Mouse (Mus musculus) lung, postnatal 14 days (tissue): ENCODE measurements at regions not wholly inside any gene's neighbourhood (a gene's known extent, or its start where the extent isn't known, plus 50 kb on each side); places are given as distances from the start of the nearest gene placed in this dataset.

ENCODE experiments used
- DNase-seq: peaks from one replicate; pipeline ENCODE4 v3.0.0; 2021

DNA sequence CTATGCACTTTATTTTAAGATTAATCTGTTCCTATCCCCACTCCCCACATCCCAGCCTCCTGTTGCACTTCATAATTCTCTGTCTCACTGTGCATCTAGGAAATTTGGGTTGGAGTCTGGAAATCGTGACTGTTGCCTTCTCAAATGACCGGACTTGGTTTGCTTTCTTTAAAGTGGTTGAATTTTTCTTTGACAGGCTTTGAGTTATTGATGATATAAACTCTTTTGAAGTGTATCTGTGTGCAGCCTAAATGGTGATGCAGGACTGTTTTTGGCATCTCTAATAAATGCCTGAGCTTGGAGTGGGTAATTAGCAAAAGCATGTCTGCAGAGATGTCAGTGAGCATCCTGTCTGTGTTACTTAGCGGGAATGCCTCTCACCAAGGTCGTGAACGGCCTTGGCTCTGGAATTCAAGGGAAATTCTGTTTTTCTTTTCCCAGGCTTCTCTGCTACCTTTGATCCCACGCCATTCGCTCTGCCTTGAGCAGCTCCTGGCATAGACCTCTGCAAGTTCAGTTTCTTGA, 292.8 kb upstream of the Igfbp3 start:
- no peak for DNase-seq

DNA sequence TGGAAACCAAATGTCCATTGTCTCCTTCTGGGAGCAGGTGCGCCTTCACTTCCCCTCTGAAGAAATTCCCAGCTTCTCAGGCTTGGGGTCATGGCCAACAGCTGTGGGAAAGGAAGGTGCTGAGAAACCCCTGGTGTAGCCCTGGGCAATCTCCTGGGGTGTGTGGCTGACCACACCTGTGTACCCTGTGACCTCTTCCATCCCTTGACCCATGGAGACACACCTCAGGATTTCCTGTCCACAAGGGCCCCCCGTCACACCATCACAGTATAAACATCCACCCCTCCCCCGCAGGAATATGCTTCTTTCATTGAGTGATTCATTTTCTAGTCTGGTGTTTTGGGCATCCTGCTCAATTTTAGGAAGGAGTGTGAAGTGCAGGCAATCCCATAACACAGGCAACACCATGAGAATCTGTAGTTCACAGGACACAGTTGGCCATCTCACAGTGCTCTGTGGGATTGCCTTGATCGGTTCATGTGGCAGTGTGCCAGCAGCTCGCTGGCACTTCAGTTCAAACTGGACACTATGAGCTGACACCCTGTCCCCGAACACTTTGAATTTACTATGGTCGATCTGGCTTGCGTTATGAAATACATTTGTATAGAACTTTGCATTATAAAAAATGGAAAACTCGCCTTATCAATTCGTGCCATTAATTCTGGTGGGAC, 291.1 kb upstream of the Igfbp3 start:
- no peak for DNase-seq

DNA sequence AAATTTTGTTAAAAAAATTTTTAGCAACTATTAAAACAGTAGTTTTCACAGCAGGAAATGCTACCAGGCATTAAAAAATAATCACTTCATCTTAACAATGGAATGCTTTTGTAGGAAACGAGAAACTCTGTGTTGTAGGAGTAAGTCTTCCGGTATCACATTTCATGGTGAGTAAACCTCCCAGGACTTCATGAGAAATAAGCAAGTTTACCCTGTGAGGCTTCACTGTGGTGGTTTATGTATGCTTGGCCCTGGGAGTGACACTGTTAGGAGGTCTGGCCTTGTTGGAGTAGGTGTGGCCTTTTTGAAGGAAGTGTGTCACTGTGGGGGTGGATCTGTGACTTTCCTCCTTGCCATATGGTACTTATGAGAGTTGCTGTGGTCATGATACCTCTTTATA, 289.0 kb upstream of the Igfbp3 start:
- DNase-seq, result no peak

DNA sequence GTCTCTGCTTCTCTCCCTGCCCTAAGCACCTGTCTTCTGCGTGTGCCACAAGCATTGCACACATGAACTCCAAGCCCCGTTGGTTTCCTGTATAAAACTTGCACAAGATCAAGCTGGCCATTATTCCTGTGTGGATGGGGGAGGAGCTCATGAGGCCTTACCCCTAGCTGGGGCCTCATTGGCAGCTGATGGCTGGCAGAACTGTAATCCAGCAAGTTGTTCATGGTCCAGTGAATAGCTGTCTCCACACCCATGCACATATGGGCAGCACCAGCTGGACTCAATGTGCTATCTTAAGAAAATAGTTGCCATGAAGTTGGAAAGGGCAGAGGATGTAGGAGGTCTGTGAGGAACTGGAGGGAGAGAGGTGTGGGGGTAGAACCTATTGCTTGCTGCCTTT, 288.3 kb upstream of the Igfbp3 start:
- no peak for DNase-seq

DNA sequence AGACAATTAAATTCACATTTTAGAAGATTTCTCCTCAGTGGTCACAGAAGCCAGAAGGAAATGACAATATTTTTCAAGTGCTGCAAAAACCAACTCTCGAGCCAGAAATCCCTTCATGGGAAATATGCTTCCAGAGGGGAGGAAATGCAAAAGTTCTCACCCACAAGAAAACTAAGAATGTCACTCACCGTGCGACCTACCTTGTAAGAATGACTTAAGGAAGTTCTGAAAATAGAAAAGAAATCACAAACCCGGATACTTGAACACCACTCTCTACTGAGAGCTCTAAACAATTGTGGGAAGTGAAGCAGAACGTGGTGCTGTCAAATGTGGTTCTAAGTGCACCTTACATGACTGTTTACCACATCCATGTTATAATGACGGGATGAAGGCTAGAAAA, 284.1 kb upstream of the Igfbp3 start:
- DNase-seq, result no peak

DNA sequence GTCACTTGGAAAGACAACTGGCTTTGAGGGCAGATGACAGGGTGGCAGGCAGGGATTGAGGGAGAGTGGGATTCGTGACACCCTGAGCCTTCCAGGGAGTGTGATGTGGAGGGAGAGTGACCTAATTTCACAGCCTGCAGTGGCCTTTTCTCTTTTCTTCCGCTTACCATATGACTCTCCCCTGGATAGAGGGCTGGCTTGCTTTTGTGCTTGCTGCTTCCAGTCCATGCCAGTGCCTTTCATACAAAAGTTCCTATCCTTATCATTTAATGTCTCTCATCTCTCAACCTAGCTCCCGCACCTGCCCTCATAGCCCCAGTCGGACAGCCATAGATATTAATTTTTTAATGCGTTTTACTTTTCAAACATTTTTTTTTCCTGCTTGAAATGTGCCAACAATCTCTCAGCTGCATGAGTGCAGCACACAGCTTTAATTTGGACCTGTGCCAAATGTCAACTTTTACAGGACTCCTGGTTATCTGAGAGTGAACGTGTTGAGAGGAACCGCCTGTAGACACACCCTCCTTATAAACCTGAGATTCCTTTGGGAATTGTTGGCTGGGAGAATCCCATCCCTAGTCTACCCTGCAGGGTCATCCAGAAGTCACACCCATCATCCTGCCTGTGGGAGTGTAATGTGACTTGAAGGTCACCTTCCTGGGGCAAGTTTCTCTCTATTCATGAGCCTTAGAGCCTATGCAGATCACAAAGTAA, 260.3 kb upstream of the Igfbp3 start:
- DNase-seq, result no peak

DNA sequence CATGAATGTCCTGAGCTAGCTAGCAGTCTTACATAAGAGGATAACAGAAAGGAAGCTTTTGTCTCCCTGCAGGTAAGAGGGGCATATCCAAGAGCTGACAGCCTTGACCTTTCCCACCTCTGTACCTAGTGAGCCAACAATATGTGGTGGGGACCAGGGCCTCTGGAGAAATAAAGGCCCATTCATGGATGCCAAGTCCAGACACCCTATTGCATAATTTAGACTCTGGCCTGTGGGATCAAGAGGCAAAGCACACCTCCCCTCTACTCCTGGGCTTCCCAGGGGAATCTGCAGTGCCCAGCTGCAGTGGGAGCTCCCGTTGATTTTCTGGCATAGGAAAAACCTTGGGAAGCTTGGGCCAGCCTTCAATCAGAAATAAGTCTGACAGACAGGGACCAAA, 251.8 kb upstream of the Igfbp3 start:
- DNase-seq, result no peak

DNA sequence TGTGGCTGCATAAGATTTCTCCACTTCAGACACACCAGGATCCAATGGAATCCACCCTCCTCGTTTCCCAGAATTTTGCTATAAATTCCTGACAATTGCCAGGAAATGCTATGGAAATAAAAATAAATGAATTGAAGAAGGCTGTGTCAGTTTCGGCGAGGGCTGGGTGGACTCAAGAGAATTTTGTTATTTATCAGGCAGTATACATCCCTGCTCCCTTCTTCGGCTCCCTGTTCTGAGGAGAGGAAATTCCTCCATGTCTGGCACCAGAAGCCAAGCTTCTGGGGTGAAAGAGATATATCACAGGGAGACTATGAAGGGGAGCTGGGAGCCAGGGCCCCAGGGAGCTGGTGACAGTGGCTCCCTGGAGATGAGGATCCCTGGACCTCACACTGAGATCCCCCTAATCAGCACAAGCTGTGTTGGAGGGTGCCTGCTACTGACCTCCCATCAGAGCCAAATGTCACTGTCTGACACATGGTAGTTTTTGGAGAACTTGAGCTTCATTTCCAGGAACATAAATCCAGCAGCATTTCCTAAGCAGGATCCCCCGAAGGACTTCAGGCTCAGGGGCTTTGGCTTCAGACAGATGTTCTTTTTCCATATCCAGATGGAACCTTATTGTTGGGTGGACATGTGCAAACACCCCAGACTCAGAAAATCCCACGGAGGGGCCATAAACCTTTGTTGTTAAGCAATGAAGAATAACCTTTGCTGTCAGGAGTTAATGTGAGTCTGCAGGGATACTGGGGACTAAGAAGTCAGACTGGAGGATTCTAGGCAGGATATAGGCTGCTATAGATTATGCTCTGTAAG, 248.4 kb upstream of the Igfbp3 start:
- no peak for DNase-seq

DNA sequence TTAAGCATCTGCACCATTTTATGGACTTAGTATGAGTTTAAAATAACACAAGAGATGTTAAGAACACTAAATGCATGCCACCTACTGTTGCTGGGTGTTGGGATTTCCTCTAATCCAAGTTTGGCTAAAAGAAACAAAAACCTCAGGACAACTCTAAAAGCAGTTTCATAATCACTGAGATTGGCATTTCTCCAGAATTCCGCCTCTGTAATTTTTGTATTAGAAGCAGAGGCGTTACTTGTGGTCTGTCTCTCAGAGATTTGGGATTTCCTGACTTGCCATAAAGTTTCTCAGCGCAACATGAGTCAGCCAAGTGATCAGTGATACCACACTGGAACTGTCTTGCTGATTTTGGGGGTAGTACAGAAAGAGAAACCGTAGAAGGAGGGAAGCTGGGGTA, 238.0 kb upstream of the Igfbp3 start:
- no peak for DNase-seq

DNA sequence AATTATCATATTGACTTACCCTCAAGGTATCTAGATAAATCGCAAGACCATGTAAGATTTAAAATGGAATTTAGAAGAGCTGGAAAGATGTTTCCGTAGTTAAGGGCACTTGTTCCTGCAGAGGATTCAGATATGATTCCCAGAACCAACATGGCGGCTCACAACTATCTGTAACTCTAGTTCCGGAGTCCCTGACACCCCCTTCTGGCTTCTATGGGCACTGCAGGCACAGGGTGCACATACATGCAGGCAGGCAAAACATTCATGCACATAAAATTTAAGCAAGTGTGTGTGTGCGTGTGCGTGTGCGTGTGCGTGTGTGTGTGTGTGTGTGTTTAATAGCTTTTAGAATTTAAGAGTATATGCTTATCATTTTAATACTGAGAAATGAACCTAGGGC, 230.8 kb upstream of the Igfbp3 start:
- DNase-seq, result no peak

DNA sequence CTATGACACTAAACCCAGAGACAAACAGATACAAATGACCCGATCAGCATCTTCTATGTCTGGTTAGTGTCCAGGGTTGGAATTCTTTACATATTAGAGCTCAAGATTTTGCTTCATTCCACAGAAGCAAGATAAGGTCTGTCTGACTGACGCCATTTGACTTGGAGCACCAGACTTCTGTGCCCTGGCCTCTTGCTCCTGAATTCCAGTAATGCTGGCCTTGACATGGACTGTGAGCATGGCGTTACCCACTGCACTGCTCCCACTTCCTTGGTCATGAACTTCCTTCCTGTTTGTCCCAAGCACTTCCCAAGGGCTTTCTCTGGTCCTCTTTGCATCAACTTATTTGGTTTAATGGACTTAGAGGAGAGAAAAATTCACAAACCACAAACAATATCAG, 225.6 kb upstream of the Igfbp3 start:
- no peak for DNase-seq

DNA sequence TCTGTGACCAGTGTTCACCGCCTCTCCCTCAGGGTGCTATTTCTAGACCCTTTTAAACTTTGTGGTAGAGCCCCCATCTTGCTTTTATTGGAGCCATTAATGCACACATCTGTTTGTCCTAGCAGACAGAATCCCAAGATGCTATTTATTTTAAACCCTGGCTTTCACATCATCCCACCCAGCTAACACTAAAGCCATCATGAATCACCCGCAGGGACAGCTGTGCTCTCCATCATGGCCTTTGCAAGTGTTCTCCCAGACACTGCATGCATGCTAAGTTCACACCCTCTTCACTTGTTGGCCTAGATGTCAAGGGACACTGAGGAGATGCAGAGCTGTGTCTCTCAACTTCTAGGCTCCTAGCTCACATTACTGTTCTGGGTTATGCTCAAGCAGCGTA, 220.9 kb upstream of the Igfbp3 start:
- no peak for DNase-seq

DNA sequence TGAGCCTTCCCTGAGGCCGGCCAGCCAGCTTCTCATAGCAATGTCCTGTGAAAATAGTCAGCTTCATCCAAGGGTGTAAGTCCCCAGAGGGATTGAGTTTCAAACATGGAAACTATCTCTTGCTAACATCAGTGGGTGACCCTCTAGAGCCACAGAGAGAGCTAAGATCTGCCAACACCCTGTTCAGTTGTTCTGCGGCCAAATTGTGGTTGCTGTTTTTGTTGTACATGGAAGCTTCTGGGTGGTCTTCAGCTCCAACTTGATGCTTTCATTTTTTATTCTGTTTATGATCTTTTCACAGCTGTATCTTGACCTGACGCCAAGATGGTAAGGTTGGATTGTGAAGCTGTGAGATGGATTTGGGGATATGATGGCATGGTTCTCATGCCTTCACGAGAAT, 214.0 kb upstream of the Igfbp3 start:
- DNase-seq, result no peak

DNA sequence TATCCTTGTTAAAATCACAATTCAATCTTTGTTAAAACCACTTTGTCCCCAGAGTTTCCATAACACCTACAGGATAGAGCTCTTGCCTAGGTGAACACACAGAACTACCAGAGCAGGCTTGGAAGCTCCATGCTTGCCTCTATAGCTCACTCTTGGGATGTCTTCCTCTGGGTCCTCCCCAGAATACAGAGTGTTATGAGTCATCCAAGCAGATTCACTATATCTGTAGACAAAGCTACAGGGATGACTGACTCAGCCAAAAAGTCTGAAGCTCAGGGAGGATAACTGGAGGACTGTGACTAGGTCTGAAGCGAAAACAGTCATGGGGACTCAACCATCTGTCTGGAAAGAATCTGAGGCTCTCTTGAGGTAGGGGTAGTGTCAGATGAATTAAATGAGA, 211.5 kb upstream of the Igfbp3 start:
- DNase-seq, result no peak

DNA sequence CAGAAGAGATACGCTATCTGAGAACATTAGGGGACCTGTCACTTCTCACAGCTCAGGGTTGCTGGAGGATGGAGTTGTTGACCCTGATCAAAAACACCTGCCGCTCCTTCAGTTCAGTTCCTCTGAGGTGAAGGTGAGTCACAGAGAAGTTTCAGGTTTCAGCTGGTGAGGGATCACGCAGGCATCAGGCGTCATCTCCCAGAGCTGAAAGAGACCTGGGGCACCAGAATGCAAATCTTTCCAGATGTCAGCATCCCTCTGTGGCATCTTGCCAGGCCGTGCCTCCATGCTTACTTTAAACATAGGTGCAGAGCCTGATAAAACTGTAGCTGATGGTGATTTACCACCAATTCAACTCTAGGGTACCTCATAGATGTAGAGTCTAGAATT, 210.4 kb upstream of the Igfbp3 start:
- DNase-seq, result no peak

DNA sequence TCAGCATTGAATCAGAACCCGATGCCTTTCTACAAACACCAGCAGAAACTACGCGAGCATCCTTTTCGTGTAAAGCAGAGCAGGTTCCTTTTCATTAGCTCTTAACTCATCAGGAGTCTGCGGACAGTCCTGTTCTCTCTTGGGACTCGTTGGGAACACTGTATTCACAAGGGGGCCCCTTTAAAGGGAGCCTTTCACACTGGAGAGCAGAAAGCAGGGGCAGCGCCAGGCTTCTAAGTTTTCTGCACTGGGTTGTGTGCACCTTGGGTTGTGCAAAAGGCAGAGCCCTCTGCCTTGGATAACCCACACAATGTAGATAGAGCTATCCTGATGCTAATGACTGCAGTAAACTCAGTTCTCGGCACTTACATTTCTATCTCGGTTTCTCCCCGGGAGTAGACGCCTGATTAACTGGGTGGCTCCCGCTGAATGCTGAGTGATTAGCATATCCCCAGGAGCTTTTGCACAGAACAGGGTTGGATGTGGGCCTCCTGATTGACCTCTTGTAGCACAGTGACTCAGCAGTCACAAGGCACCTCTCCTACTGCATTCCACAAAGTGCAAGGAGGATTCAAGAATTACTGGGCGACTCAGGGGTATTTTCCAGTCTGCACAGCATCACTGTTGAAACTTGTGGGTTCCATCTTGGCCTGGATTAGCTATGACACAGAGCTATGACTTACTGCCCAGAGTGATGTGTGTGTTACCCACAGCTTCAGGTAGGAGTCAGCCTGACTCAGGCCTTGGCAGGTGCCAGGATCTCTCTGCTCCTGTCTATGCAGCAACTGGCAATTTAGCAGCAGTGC, 209.8 kb upstream of the Igfbp3 start:
- no peak for DNase-seq

DNA sequence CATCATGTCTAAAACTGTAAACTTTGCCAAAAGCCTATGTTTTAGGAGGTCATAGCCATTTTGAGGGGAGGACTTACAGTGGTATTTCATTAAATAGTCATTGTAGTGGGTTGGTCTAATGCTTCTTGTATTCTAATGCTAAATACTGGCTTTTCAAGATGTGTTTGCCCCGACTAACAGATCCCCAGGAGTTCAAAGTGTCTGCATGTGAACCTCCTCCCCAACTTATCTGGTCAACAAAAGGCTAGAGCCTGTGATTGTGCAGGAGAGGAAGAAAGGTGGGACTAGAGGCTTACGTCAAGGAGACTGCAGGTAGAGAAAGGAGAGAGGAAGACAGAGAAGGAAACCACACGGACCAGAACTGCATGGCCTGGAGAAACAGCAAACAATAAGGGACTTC, 198.9 kb upstream of the Igfbp3 start:
- no peak for DNase-seq

DNA sequence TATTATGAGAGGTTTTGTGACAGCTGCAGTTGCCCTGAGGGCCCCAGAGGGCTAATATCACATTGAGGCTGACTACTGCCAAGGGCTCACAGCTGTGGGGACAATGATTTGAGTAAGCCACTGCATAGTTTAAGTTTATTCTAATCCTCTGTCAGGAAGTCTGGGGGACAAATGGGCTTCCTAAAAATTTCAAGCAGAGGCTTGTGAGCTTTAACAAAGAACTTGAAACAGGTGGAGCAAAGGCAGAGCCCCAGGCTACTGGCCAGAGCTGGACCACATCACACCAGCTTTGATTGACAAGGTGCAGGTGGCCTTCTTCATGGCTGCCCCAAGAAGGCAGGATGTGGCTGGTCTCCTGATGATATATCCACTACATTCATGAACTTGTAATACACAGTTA, 195.3 kb upstream of the Igfbp3 start:
- DNase-seq, result no peak

DNA sequence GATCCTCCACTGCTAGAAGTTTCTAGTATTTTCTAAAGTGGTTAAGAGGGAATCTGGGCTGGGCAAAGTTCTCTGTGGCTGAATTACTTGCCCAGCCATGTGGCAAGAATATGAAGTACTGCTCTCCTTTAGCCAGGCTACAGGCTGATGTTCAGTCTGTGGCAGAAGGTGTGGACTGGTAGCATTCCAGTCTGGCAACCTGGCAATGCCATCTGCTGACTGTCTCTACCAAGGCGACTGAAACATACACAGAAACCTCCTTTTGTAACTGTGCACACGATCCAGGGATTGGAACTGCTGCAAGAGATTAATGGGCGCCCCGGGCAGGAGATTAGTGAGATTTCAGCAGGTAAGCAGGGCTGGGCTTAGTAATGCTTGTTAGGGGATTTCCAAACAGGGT, 190.9 kb upstream of the Igfbp3 start:
- DNase-seq, result no peak

DNA sequence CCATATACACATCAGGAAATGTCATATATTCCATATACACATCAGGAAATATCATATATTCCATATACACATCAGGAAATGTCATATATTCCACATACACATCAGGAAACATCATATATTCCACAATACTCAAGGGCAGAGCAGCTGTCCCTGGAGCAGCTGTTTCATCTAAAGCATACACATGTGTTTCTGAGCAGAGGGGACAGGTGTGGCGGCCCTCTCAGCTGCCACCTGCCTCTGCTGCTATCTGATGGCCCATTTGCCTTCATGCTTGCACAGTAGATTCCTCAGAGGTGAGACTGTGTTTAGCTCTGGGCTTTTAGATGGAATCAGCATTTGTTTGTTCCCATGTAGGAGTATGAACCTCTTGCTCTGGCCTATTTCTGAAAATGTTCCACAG, 158.1 kb upstream of the Igfbp3 start:
- DNase-seq, result no peak

DNA sequence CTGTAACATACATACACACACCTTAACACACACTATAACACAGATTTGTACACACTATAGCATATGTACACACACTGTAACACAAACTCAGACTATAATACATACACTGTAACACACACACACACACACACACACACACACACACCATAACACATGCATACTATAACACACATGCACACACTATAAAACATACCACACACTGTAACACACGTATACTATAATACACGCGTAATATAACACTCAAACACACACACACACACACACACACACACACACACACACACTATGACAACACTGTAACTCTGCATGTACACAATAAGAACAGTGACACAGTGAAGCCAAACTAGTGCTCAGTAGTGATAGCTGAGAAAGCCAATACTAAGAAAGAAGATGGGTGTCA, 147.7 kb upstream of the Igfbp3 start:
- no peak for DNase-seq

DNA sequence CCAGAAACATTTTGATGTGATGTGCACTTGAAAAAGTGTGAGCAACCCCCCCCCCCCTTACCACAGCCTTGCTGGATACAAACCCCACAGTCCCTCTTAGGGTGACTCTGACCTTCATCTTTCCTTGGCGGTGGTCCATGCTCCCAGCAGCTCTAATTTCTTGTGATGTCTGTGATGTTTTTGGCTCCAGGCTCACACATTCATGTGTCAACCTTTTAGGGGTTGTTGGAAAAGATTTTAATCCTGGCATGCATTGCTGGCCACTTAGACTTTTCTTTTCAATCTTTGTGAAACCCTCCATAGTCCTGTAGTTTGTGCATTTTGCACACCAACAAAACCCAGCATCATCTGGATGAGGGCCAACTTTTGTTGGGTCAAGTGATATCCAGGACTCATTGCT, 134.9 kb upstream of the Igfbp3 start:
- no peak for DNase-seq

DNA sequence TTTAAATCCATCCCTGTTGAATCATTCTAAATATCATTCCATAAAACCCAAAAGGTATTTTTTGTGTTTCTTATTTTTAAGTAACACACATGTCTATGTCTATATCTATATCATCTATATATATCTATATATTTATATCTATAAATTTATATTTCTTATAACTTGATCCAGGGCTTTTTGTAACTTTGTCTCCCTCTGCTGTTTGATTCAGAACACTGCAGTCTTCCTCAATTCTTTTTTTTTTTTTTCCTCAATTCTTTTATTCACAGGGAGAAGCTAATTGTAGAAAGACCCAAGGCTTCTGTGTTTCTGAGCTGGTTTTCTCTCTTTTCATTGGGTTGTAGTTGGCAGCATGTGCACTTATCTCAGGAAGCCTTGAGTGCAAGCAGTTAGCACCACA, 124.1 kb upstream of the Igfbp3 start:
- no peak for DNase-seq
